Mouse (Mus musculus): ENCODE results near the gene Khdrbs1.

Gene Khdrbs1

DNA sequence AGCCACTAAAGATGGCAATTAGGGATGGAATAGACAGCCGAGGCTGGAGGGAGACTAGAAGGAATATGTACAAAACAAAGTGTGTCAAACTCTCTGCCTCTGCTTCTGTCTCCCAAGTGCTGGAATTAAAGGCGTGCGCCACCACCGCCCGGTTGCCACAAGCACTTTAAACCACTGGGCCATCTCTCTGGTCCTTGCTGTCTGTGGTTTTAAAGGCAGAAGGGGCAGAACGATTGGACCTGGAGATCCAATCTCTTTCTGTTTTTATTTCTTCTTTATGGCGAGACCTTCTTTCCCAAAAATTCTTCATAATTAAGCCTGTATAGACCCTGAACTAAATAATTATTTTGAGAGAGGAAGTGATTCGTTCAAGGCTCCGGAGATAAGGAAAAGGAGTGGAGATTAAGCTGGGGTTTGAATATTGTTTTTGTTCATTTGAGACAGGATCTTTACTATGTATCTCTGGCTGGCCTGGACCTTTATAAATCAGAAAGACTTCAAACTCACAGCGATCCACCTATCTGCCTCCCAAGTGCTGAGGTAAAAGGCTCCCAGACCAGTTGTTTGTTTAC is 69.1 kb downstream of the Khdrbs1 start:
- no peak for DNase-seq (ENCODE audit: low spot score in 2 of 2)

DNA sequence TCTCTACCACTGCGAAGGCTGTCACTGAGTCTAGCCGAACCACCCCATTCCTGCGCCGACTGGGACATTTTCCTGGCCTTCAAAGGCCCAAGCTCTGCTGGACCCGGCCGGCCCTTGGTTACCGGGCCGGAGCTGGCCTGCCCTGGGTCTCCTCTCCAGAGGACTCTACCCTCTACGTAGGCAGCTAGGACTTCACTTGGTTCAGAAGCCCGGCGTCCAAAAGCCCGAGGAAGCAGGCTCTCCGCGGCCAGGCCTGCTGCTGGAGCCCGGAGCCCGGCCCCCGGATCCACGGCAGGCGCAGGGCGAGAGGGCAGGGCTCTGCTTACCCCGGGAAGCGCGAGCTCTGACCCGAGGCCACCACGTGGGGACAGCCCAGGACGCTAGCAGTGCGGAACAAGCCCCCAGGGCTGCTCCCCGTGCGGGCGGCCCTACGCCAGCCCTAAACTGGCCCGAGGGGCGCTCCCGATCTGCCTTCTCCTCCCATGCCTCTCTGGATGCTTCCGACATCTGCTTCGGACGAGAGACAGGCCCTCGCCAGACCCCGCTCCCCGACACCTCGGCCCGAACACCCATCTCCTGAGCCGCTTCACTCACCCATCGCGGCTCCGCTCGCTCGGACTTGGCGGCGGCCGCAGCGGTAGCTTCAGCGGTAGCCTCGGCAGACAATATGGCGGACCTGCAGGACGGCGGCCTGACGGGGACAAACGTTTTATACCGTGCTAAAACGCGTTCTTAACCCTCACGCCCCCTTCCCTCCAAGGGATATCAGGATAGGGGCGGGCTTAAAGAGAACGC is 69.8 kb downstream of the Khdrbs1 start, which contains the start of gene Kpna6:
Gene Kpna6, minus strand, starts transcription at position 685 of the 795 bp plus-strand sequence.
- DNase-seq (ENCODE audit: low spot score in 2 of 2) = peak; percentile 90 to 91

DNA sequence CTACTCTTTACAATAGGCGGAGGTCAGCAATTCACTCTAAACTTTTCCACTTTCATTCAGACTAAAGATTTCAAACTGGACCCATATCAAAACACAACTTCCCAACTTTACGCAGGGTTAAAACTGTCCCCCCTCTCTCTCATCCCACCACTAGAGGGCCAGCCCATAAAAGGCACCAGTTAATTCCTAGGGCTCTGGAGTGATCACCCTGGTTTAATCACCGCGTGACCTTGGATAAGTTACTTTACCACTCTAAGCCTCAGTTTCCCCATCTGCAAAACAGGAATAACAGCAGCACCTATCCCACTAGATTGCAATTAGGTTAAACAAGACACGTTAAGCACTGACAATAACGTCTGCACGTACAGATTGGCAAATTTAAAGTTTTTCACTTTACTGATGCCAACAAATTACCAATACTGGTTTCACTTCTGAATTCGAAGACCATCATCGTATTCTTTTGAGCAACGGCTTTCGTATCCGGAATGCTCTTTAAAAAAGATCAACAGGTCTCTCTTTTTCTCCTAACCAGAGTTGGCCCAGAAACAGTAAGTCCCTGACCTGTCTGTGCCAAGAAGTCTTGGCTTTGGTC is 70.5 kb downstream of the Khdrbs1 start:
- DNase-seq (ENCODE audit: low spot score in 2 of 2) = peak; percentile 56 to 60

DNA sequence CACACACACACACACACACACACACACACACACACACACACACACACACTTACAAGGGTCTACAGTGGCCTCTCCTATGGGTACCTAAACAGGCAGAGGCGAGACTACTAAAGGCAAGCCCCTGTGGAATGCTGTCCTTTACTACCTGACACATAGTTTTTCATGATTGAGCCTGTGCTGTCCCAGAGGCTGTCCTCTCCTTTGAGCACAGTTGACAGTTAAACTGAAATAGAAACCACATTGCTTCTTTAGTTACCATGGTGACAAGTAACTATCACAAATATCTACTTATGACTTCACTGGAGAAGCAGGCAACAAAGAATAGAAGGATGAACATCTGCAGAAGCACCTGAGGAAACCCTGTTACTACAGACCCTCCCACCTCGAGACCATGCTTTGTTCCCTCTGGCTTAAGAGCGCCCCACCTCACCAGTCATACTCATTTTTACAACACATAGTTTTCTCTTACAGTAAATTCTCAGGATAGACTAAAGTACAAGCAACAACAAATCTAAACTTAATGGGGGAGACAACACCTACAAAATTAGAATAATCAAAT is 79.8 kb downstream of the Khdrbs1 start:
- DNase-seq (ENCODE audit: low spot score in 2 of 2) = no peak

DNA sequence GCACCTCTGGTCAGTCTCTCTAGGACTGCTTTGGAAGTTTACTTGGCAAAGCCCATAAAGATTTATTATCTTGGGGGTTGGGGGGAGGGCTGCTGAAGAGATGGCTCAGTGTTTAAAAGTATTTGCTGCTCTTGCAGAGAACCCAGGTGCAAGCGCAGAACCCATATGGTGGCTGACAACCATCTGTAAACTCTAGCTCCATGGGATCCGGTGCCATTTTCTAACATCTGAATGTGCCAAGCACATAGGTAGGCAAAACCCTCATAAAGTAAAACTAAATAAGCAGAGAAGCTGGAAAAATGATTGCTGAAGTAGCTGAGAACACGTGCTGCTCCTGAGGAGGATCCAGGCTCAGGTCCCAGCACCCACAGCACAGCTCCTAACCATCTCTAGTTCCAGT is 80.5 kb downstream of the Khdrbs1 start:
- DNase-seq (ENCODE audit: low spot score in 2 of 2) = no peak

DNA sequence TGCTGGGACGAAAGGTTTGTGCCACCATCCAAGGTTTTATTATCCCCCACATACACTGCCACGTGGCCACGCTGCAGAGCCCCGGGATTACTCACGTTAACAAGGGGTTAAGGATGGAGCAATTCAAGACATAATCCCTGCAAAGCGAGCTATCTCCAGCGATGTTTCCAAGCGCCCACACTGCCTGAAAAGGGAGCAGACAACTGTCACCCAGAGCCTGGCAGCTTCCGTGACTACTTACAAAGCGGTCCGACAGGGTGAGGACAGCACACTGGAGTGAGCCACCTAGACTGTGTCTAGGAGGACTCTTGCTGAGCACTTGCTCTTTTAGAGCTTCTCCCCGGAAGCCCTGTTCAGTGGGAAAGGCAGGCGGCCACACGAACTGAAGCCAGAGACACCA is 87.3 kb downstream of the Khdrbs1 start:
- DNase-seq (ENCODE audit: low spot score in 2 of 2) = no peak

All from heart, adult 9 months (tissue).